Mouse (Mus musculus) urinary bladder, postnatal 36 days (tissue): ENCODE results near the gene Tha1.

Source experiments
- DNase-seq, 2 experiments: peaks; one replicate each; pipeline ENCODE4 v3.0.0; 2022; ENCODE audit warnings: low spot score in 2 of 2, mixed read lengths in 1 of 2

Tha1 gene

GRCm38 (mm10) chr11:117880977-117881358 is 7.7 kb upstream of the Tha1 start:
- DNase-seq = no peak

- no peak for DNase-seq
Observed at GRCm38 (mm10) chr11:117880336-117880976, 7.2 kb upstream of the Tha1 start.

- no peak for DNase-seq
Observed at GRCm38 (mm10) chr11:117879676-117880075, 6.4 kb upstream of the Tha1 start.

- no peak for DNase-seq
Observed at GRCm38 (mm10) chr11:117878892-117879291, 5.6 kb upstream of the Tha1 start.

GRCm38 (mm10) chr11:117877917-117878745 is 4.8 kb upstream of the Tha1 start:
- no peak for DNase-seq

- DNase-seq = no peak
Observed at GRCm38 (mm10) chr11:117875681-117876080, 2.4 kb upstream of the Tha1 start.

GRCm38 (mm10) chr11:117874419-117874818 is 1.1 kb upstream of the Tha1 start:
- no peak for DNase-seq

GRCm38 (mm10) chr11:117871911-117872584 is 1.2 kb downstream of the Tha1 start:
- no peak for DNase-seq

GRCm38 (mm10) chr11:117871376-117871775 is 1.9 kb downstream of the Tha1 start:
- no peak for DNase-seq

GRCm38 (mm10) chr11:117870688-117871365 is 2.5 kb downstream of the Tha1 start:
- DNase-seq = peak; percentile 58 to 72

GRCm38 (mm10) chr11:117865988-117866387 is 7.3 kb downstream of the Tha1 start:
- DNase-seq = no peak

- DNase-seq = no peak
Observed at GRCm38 (mm10) chr11:117864805-117865204, 8.5 kb downstream of the Tha1 start.

- no peak for DNase-seq
Observed at GRCm38 (mm10) chr11:117863174-117863856, 10.0 kb downstream of the Tha1 start.

- DNase-seq = no peak
Observed at GRCm38 (mm10) chr11:117860601-117861000, 12.7 kb downstream of the Tha1 start, which contains the start of gene Tmem235. Gene Tmem235 (plus strand): TSS chr11:117860752.

GRCm38 (mm10) chr11:117858392-117858791 is 14.9 kb downstream of the Tha1 start:
- DNase-seq = no peak

GRCm38 (mm10) chr11:117857462-117857861 is 15.8 kb downstream of the Tha1 start:
- DNase-seq = no peak

GRCm38 (mm10) chr11:117855975-117856374 is 17.3 kb downstream of the Tha1 start:
- DNase-seq = no peak

GRCm38 (mm10) chr11:117855360-117855759 is 17.9 kb downstream of the Tha1 start:
- no peak for DNase-seq

- no peak for DNase-seq
Observed at GRCm38 (mm10) chr11:117854241-117854640, 19.0 kb downstream of the Tha1 start.

- no peak for DNase-seq
Observed at GRCm38 (mm10) chr11:117852875-117853274, 20.4 kb downstream of the Tha1 start.

- DNase-seq = peak; percentile 92 to 95
Observed at GRCm38 (mm10) chr11:117848985-117849671, 24.2 kb downstream of the Tha1 start, which contains the start of gene Birc5. Gene Birc5 (plus strand): TSS chr11:117849251.
